Mouse (Mus musculus) neural tube, embryonic 15.5 days (tissue): Measurements from ENCODE around the gene Folr2. TPM values are rescaled to one million over a fixed set of nuclear protein-coding genes. Genes with fewer than 3 reads are reported as not detected.
A peak's percentile ranks its signal among the peaks of the same experiment; 100 is the strongest.

Source experiments
- ATAC-seq: fragments of 200-750 bp; cut with Nextera tagmentation; 2 replicates; pipeline ENCODE4 v1.8.0; 2017; ENCODE audit warnings: mild to moderate bottlenecking, moderate TSS enrichment, moderate library complexity; ENCODE audit not compliant: low FRiP score
- H3K27ac ChIP-seq: fragments of 300-500 bp; sonication (generic); replicated peaks from 2 replicates; pipeline ENCODE4 v1.5.1; 2015; ENCODE audit warnings: mild to moderate bottlenecking, inconsistent platforms
- H3K27me3 ChIP-seq: fragments of 300-500 bp; sonication (generic); replicated peaks from 2 replicates; pipeline ENCODE4 v1.6.1; 2015; ENCODE audit warnings: inconsistent platforms
- H3K36me3 ChIP-seq: fragments of 300-500 bp; sonication (generic); 2 replicates; pipeline ENCODE4 v1.6.1; 2015; ENCODE audit warnings: inconsistent platforms
- H3K4me1 ChIP-seq: fragments of 300-500 bp; sonication (generic); 2 replicates; pipeline ENCODE4 v1.6.1; 2015; ENCODE audit warnings: inconsistent platforms
- H3K4me2 ChIP-seq: fragments of 300-500 bp; sonication (generic); 2 replicates; pipeline ENCODE4 v1.6.1; 2015; ENCODE audit warnings: inconsistent platforms, mild to moderate bottlenecking, moderate library complexity
- H3K4me3 ChIP-seq: fragments of 300-500 bp; sonication (generic); replicated peaks from 2 replicates; pipeline ENCODE4 v1.5.1; 2015; ENCODE audit warnings: mild to moderate bottlenecking, inconsistent platforms
- H3K9ac ChIP-seq: fragments of 300-500 bp; sonication (generic); replicated peaks from 2 replicates; pipeline ENCODE4 v1.6.1; 2015; ENCODE audit warnings: mild to moderate bottlenecking, inconsistent platforms
- H3K9me3 ChIP-seq: fragments of 300-500 bp; sonication (generic); replicated peaks from 2 replicates; pipeline ENCODE4 v1.6.1; 2016; ENCODE audit warnings: inconsistent platforms
- WGBS: fragments of 180-500 bp; shearing (Covaris S2); methylation state at CpG from one replicate; pipeline ENCODE4 v1.1.7; 2015; ENCODE audit warnings: mixed read lengths; 5-methylcytosine and 5-hydroxymethylcytosine counted together
- microRNA-seq: library from miRNA; unstranded; fragments of <30 nt; microRNA quantifications from one replicate; pipeline ENCODE4, GENCODE M21; 2017
- polyA plus RNA-seq: library from polyadenylated mRNA; unstranded; fragments of >200 nt; fragmentation: Nextera tagmentation; extraction: Ambion mirVana; gene quantifications from 2 replicates; pipeline ENCODE4 v1.2.1, GENCODE M21; 2015

Gene Folr2
- polyA plus RNA-seq, 1 experiment from 2014 or later: 2.1 TPM

- peak; percentile 46; the same call in 1 of the 2 replicates for ATAC-seq
- no peaks in the 10 kb centered on the region for H3K9me3 ChIP-seq
- H3K36me3 ChIP-seq: no peaks in the 10 kb centered on the region
- peak overlapping the region; percentile 75 for H3K4me2 ChIP-seq
- under 1% methylated on average over 65 of the region's 71 CpGs for WGBS
- peaks cover 40% of the 10 kb centered on the region for H3K4me1 ChIP-seq
- H3K4me3 ChIP-seq: peak overlapping the region; percentile 38
- no peak overlapping the region for H3K27ac ChIP-seq
- H3K9ac ChIP-seq: peak overlapping the region; percentile 31
- peaks cover 75% of the 10 kb centered on the region for H3K27me3 ChIP-seq
These were observed 35.2 kb downstream of the Folr2 start for GRCm38 (mm10) chr7:101821571-101822501.

- Histone ChIP-seq H3K27ac (no peak overlapping the region), H3K9me3 (no peaks in the 10 kb centered on the region), H3K4me1 (peaks cover 40% of the 10 kb centered on the region), H3K9ac (0 out of 2 replicates have a peak overlapping the region, but pooled peaks have one; percentile 5), H3K27me3 (peaks cover 83% of the 10 kb centered on the region), H3K4me3 (peak overlapping the region; percentile 33), H3K4me2 (peak overlapping the region; percentile 75), H3K36me3 (no peaks in the 10 kb centered on the region)
- WGBS: 2% methylated on average over 35 of the region's 35 CpGs
- ATAC-seq: no peak
These were observed 36.5 kb downstream of the Folr2 start for GRCm38 (mm10) chr7:101820295-101821030.

GRCm38 (mm10) chr7:101817861-101818401 is 39.1 kb downstream of the Folr2 start, which contains the start of gene Phox2a:
Gene Phox2a (plus strand): TSS chr7:101818313.
- Histone ChIP-seq H3K27me3 (peaks cover 68% of the 10 kb centered on the region), H3K9ac (no peak within 1 kb of the TSS), H3K4me3 (peak within 1 kb of the TSS; percentile 31), H3K9me3 (no peaks in the 10 kb centered on the region), H3K4me1 (peaks cover 31% of the 10 kb centered on the region), H3K27ac (no peak within 1 kb of the TSS), H3K36me3 (no peaks in the 10 kb centered on the region), H3K4me2 (peak within 1 kb of the TSS; percentile 53)
- ATAC-seq: no peak
- under 1% methylated on average over 39 of the region's 45 CpGs for WGBS

Small RNA genes lying within 50 kb of the gene (microRNA-seq; reads per million reads assigned to microRNA genes)
- gene Gm22655: not detected

Other genes with a start within 250 kb of the Folr2 start
- 39.8 and 42.8 TPM in 2 replicates for gene Clpb, start 193.6 kb downstream of the Folr2 start, polyA plus RNA-seq
- gene Phox2a, start 38.9 kb downstream of the Folr2 start, polyA plus RNA-seq: 1.6 and 1.9 TPM in 2 replicates
- 11.5 and 16.2 TPM in 2 replicates for gene Inppl1, start 19.0 kb downstream of the Folr2 start, polyA plus RNA-seq
- gene Anapc15, start 6.5 kb upstream of the Folr2 start, polyA plus RNA-seq: 73.6 and 74.3 TPM in 2 replicates
- 1.7 and 8.7 TPM in 2 replicates for gene Folr1, start 13.6 kb upstream of the Folr2 start, polyA plus RNA-seq
- gene Lamtor1, start 48.7 kb upstream of the Folr2 start, polyA plus RNA-seq: 156 and 158 TPM in 2 replicates
- 0.41 and 0.46 TPM in 2 replicates for gene Tomt, start 49.2 kb upstream of the Folr2 start, polyA plus RNA-seq
- gene Lrrc51, start 76.7 kb upstream of the Folr2 start, polyA plus RNA-seq: 9.6 and 9.8 TPM in 2 replicates
- gene Numa1, start 76.9 kb upstream of the Folr2 start, polyA plus RNA-seq: 32.1 and 40.1 TPM in 2 replicates
- gene Il18bp, start 161.5 kb upstream of the Folr2 start, polyA plus RNA-seq: 3.8 and 5.1 TPM in 2 replicates
- 33.0 and 33.5 TPM in 2 replicates for gene Rnf121, start 208.3 kb upstream of the Folr2 start, polyA plus RNA-seq
- gene Xndc1, start 208.3 kb upstream of the Folr2 start, polyA plus RNA-seq: 27.0 and 30.6 TPM in 2 replicates
- 0.86 and 1.1 TPM in 2 replicates for gene Xntrpc, start 208.5 kb upstream of the Folr2 start, polyA plus RNA-seq
- gene Trpc2, start 225.9 kb upstream of the Folr2 start, polyA plus RNA-seq: 0.24 TPM in 1 of 2 replicates, not detected in the other
- 1.5 and 2.5 TPM in 2 replicates for gene Art1, start 244.5 kb upstream of the Folr2 start, polyA plus RNA-seq